Mouse (Mus musculus) megakaryocyte, embryonic 14.5 days (primary cell): ENCODE results near the gene Nubpl. TPM values are rescaled to one million over a fixed set of nuclear protein-coding genes. Genes with fewer than 3 reads are reported as not detected.

Source experiments
- H3K27me3 ChIP-seq: replicated peaks from 2 replicates; pipeline ENCODE3; 2012; ENCODE audit warnings: inconsistent platforms
- H3K36me3 ChIP-seq: replicated peaks from 2 replicates; pipeline ENCODE3; 2012; ENCODE audit warnings: low read length, inconsistent platforms, mixed read lengths
- H3K4me1 ChIP-seq: 2 replicates; pipeline ENCODE4 v1.6.1; 2012; ENCODE audit warnings: inconsistent platforms
- H3K4me3 ChIP-seq: replicated peaks from 2 replicates; pipeline ENCODE3; 2012; ENCODE audit warnings: moderate library complexity, mild to moderate bottlenecking, inconsistent platforms
- H3K9me3 ChIP-seq: 2 replicates; pipeline ENCODE4 v1.6.1; 2012; ENCODE audit warnings: inconsistent platforms
- FLI1 ChIP-seq: IDR thresholded peaks from 2 replicates; pipeline ENCODE4 v1.6.1; 2012; ENCODE audit warnings: low read length, inconsistent platforms, mixed read lengths
- GATA1 ChIP-seq: IDR thresholded peaks from 3 replicates; pipeline ENCODE4 v1.6.1; 2012; ENCODE audit warnings: mixed read lengths, low read length, inconsistent platforms, borderline replicate concordance
- polyA plus RNA-seq: library from polyadenylated mRNA; stranded (reverse); fragments of >175 nt; gene quantifications from 2 replicates; pipeline ENCODE4 v1.2.3, GENCODE M21; 2012; ENCODE audit warnings: low replicate concordance; ENCODE audit not compliant: insufficient read depth

Nubpl gene
- polyA plus RNA-seq, 1 experiment: 4.2 TPM

DNA sequence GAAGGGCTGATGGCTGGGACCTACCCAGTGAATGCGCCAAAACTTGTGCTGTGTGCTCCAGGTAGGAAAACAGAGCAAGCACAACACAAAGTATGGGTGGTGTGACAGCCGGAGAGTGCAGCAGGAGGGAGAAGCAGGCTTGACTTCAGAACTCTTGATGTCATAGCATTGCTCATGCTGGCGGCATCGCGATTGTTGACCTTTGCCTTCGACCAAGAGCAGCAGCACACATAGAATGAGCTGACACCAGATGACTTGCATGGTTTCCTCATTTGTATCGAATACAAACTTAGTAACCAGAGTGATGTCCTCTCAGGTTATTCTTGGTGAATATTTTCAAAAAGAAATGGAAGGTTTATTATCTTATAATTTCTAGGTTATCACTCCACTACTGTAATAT is 211.1 kb downstream of the Nubpl start:
- no peaks in the 10 kb centered on the region for H3K27me3 ChIP-seq
- no peak for TF ChIP-seq GATA1
- TF ChIP-seq FLI1: no peak
- H3K4me3 ChIP-seq: peak overlapping the region; percentile 20
- H3K4me1 ChIP-seq: no peaks in the 10 kb centered on the region; the same call in 1 of the 2 replicates
- H3K36me3 ChIP-seq: peaks cover 3% of the 10 kb centered on the region
- peaks cover 3% of the 10 kb centered on the region; the same call in 1 of the 2 replicates for H3K9me3 ChIP-seq

- H3K4me3 ChIP-seq: no peak overlapping the region
- peaks cover 3% of the 10 kb centered on the region for H3K36me3 ChIP-seq
- H3K4me1 ChIP-seq: no peaks in the 10 kb centered on the region
- H3K9me3 ChIP-seq: peaks cover 3% of the 10 kb centered on the region; the same call in 1 of the 2 replicates
- H3K27me3 ChIP-seq: no peaks in the 10 kb centered on the region
- TF ChIP-seq GATA1 (no peak), FLI1 (no peak)
These were observed 217.3 kb downstream of the Nubpl start for GRCm38 (mm10) chr12:52314818-52315217.

DNA sequence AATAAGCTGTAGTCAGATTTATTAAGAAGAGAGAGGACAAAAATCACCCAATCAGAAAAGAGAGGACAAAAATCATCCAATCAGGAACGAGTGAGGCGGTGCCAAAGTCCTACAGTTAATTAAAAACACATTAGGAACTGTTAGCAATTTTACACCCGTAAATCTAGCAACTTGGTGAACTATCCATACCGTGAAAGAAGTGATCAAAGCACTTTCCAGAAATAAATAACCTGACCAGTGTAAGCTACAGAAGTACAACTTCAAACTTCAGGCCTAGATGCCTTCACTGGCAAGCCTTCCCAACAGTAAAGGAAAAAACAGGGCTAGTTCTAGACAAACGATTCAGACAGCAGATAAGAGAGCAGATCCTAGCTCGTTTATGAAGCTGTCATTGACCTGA is 220.1 kb downstream of the Nubpl start:
- no peak overlapping the region for H3K4me3 ChIP-seq
- H3K9me3 ChIP-seq: no peaks in the 10 kb centered on the region
- H3K27me3 ChIP-seq: no peaks in the 10 kb centered on the region
- H3K36me3 ChIP-seq: no peaks in the 10 kb centered on the region
- no peaks in the 10 kb centered on the region for H3K4me1 ChIP-seq
- TF ChIP-seq GATA1 (no peak), FLI1 (no peak)

- TF ChIP-seq GATA1 (no peak), FLI1 (no peak)
These were observed 220.9 kb downstream of the Nubpl start for GRCm38 (mm10) chr12:52318426-52318825.

GRCm38 (mm10) chr12:52319156-52319555 is 221.6 kb downstream of the Nubpl start:
- Histone ChIP-seq H3K36me3 (no peaks in the 10 kb centered on the region), H3K27me3 (no peaks in the 10 kb centered on the region)
- TF ChIP-seq FLI1 (no peak), GATA1 (no peak)

More at GRCm38 (mm10) chr12:52318426-52318825, 220.9 kb downstream of the Nubpl start:
- no peaks in the 10 kb centered on the region for H3K4me1 ChIP-seq
- no peaks in the 10 kb centered on the region for H3K27me3 ChIP-seq
- H3K9me3 ChIP-seq: no peaks in the 10 kb centered on the region
- no peaks in the 10 kb centered on the region for H3K36me3 ChIP-seq
- H3K4me3 ChIP-seq: no peak overlapping the region

GRCm38 (mm10) chr12:52328488-52328887 is 231.0 kb downstream of the Nubpl start:
- no peaks in the 10 kb centered on the region for H3K36me3 ChIP-seq
- H3K4me3 ChIP-seq: no peak overlapping the region
- H3K27me3 ChIP-seq: peaks cover 2% of the 10 kb centered on the region
- H3K4me1 ChIP-seq: peaks cover under 1% of the 10 kb centered on the region; the same call in 1 of the 2 replicates
- H3K9me3 ChIP-seq: peaks cover under 1% of the 10 kb centered on the region; the same call in 1 of the 2 replicates
- TF ChIP-seq FLI1 (no peak), GATA1 (no peak)

More at GRCm38 (mm10) chr12:52319156-52319555, 221.6 kb downstream of the Nubpl start:
- Histone ChIP-seq H3K4me1 (no peaks in the 10 kb centered on the region), H3K9me3 (no peaks in the 10 kb centered on the region), H3K4me3 (no peak overlapping the region)

GRCm38 (mm10) chr12:52335142-52335765 is 237.7 kb downstream of the Nubpl start:
- TF ChIP-seq GATA1 (no peak), FLI1 (no peak)
- Histone ChIP-seq H3K27me3 (peaks cover 6% of the 10 kb centered on the region), H3K36me3 (no peaks in the 10 kb centered on the region), H3K4me1 (peaks cover 13% of the 10 kb centered on the region), H3K9me3 (peaks cover 3% of the 10 kb centered on the region; the same call in 1 of the 2 replicates), H3K4me3 (no peak overlapping the region)

DNA sequence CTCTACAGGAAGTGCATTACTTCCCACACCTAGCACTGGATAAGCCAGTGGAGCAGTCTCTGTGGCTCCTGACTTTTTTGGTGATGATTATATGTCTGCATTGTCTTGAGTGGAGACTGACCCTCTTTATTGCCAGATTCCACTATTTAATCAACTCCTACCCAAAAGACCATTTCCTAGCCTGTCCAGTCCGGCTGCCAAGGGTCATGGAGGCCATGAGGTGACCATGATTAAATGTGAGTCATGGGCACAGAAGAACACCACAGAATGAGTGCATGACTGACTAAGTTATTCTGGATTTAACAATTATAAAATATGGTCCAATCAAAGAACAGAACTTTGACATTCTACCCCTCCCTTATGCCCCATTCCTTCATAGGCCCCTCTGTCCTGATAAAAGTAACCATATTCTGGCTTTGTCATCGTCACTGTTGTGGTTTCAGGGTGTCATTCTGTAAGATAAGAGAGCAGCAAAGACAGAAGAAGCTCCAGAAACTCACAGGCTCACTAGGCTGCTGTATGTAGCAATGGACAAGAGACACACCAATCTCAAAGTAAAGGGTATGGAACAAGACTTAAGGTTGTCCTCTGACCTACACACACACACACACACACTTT is 240.7 kb downstream of the Nubpl start:
- Histone ChIP-seq H3K4me3 (no peak overlapping the region), H3K9me3 (peaks cover 3% of the 10 kb centered on the region; the same call in 1 of the 2 replicates), H3K4me1 (peaks cover 13% of the 10 kb centered on the region), H3K36me3 (no peaks in the 10 kb centered on the region), H3K27me3 (peaks cover 4% of the 10 kb centered on the region)
- no peak for TF ChIP-seq GATA1
- TF ChIP-seq FLI1: no peak

DNA sequence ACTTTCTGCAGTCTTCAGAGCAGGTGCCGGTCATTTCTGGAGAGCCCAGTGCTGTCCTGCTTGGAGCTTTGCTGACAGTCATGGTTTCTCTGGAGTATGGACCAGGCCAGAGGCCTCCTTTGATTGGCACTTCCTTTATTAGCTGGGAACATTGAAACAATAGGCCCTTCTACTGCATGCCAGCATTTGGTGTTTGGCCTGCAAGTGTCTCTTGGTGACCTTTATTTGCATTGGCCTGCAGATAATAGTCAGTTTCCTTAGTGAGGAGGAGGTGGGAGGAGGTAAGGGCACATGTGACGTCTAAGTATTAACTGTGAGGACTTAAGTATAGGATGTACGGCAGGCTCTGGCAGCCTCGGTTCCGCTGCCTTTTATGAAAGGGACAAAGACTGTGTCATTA is 249.1 kb downstream of the Nubpl start:
- Histone ChIP-seq H3K4me1 (no peaks in the 10 kb centered on the region), H3K27me3 (peaks cover 2% of the 10 kb centered on the region)
- no peak for TF ChIP-seq GATA1
- TF ChIP-seq FLI1: no peak

DNA sequence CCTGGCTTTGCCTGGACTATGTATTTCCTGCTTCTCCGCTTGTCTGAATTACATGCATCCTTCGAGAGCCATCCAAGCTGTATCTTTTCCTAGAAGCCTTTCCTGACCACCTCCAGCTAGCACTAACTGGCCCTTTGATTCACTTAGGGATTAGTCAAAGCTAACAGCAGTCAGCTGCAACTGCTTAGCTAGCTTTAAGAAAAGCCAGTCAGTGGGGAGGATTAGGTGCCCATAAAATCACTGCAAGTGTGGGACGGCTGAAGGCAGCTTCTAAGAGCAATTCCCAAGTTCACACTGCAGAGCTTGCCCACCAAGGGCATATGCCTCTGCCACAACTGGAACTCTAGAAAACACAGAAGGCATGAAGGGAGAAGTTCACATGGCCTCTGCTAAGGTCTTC is 252.7 kb downstream of the Nubpl start:
- Histone ChIP-seq H3K4me1 (no peaks in the 10 kb centered on the region), H3K9me3 (no peaks in the 10 kb centered on the region), H3K36me3 (no peaks in the 10 kb centered on the region), H3K4me3 (no peak overlapping the region), H3K27me3 (peaks cover 2% of the 10 kb centered on the region)
- no peak for TF ChIP-seq FLI1
- no peak for TF ChIP-seq GATA1

More for the DNA sequence above, 249.1 kb downstream of the Nubpl start:
- H3K4me3 ChIP-seq: no peak overlapping the region
- no peaks in the 10 kb centered on the region for H3K9me3 ChIP-seq
- no peaks in the 10 kb centered on the region for H3K36me3 ChIP-seq
